Mouse (Mus musculus) liver, adult (tissue): Measurements from ENCODE around the gene Cd38.
A peak's percentile ranks its signal among the peaks of the same experiment; 100 is the strongest.

Experiments used
- GATA4 ChIP-seq: IDR thresholded peaks from 2 replicates; pipeline ENCODE4 v1.6.1; 2014; ENCODE audit warnings: mild to moderate bottlenecking, low read length; ENCODE audit not compliant: insufficient replicate concordance

Cd38 gene

GRCm38 (mm10) chr5:43853096-43853867, 15.1 kb upstream of the Cd38 start:
- no peak for TF ChIP-seq GATA4

GRCm38 (mm10) chr5:43853868-43854488, 14.4 kb upstream of the Cd38 start:
- TF ChIP-seq GATA4 = 0 out of 2 replicates have a peak, but pooled peaks have one; percentile 50

DNA sequence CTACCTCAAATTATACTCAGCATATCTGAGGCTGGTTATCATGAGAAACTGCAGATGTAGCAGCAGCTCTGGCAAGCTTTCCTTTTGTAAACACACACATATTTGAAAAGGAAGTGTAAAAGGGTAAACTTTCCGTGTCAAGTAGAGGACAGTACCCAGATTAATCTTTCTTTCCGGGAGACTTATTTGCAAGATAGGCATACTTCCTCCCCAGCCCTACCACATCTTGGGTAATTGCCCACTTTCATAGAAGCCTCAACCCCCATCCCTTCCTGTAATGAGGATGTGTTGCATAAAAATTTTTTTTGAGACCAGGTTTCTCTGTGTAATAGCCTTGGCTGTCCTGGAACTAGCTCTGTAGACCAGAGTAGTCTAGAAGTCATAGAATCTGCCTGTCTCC, 12.6 kb upstream of the Cd38 start:
- peak; percentile 94 for TF ChIP-seq GATA4

DNA sequence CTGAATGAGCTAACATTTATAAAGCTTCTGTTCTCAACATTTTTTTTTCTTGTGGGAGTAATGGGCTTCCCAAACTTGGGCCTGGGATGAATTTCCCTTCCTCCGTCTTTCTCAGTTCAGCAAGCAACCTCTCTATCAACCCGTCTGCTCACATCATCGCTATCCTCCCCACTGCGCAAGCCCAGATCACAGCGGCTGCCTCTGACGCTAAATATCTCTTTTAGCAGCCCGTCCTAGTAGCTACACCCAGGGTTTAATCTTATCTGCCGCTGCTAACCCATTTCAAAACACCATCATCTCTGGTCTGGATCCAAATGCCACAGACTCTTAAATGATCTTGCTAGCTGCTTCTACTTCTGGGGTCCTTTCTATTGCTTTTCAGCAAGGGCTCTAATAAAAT, 8.7 kb upstream of the Cd38 start:
- no peak for TF ChIP-seq GATA4

GRCm38 (mm10) chr5:43860096-43860495, 8.3 kb upstream of the Cd38 start:
- no peak for TF ChIP-seq GATA4

GRCm38 (mm10) chr5:43860670-43861431, 7.5 kb upstream of the Cd38 start:
- TF ChIP-seq GATA4 = no peak

DNA sequence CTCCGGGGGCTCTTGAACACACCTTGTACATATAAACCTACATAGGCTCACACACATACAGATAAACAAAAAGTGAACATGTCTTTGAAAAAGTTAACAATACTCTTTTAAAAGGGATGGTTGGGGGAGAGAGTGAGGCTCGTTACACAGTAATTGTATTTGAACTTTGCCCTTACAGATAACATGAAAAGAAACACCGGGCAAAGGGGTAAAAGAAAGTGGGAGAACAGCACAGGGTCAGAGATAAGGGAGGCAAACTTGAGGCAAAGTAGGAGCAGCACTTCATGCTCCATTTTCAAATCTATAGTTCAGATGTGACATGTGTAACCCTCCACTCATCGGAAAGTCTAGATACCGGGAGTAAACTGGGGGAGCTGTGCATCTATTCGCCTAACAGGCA, 4.7 kb upstream of the Cd38 start:
- TF ChIP-seq GATA4 = no peak

DNA sequence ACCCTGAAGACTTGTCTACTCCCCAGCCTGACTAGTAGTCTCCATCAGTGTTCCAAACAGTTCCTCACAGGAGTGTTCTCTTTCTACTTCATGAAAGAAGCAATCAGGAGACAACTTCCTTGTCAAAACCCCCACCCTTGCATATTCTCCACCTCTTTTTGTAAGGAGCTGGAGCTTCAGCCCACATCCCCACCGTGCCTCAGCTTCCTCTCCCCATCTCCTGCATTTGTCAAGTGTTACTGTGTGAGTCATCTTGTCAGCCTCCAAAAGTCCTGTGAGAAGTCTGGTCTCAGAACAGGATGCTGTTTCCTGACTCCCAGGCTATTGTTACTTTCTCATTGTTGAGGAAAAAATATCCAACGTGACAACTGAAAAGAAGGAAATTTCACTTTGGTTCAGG, 3.0 kb upstream of the Cd38 start:
- TF ChIP-seq GATA4 = 0 out of 2 replicates have a peak, but pooled peaks have one; percentile 18

DNA sequence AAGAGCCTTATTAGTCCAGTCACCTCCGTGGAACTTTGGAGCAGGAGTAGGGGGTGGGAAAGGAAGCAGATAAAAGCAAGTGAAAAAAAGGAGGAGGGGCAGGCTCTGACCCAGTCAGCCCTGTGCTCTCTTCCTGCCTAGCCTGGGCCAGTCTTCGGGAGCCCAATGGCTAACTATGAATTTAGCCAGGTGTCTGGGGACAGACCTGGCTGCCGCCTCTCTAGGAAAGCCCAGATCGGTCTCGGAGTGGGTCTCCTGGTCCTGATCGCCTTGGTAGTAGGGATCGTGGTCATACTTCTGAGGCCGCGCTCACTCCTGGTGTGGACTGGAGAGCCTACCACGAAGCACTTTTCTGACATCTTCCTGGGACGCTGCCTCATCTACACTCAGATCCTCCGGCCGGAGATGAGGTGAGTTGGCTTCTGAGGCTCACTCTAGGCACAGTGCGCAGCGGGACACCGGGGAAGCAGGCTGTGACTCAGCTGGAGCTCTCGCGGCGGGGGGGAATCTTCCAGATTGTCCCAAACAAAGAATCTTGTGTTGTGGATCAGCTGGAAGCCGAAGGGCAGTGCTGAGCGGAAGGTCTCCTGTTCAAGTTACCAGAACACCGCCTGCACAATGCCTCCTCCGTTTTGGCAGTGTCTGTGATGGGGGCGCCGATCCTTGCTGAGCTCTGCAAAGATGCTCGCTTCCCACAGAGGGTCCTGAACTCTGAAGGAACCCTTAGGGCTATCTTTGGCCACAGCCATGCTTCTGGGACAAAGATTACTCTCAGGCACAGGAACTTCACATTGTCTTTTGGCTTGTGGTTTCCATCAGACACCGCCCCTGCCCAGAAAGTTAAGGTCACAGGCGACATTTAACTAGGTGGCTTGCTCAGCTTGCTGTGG, 603 bp downstream of the Cd38 start:
- peak; percentile 95 for TF ChIP-seq GATA4

- no peak for TF ChIP-seq GATA4
Measured at GRCm38 (mm10) chr5:43871845-43872244, 3.5 kb downstream of the Cd38 start.

GRCm38 (mm10) chr5:43872652-43873051, 4.3 kb downstream of the Cd38 start:
- TF ChIP-seq GATA4 = no peak

DNA sequence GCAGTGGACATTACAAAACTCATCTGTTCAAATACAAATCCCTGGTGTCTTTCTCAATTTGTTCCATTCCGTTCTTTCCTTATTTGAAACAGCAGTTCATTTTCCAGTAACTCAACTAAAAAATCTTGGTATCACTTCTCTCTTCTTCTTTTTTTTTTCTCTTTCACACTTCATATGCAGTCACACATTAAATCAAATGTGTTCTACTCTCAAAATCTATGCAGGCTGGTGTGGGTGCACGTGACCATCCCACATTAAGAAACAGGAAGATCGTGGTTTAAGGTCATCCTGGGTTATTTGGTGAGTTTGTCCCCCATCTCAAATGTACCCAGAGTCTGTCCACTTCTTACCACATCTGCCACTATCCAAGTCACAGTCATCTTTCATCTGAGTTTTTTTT, 13.7 kb downstream of the Cd38 start:
- TF ChIP-seq GATA4 = no peak

DNA sequence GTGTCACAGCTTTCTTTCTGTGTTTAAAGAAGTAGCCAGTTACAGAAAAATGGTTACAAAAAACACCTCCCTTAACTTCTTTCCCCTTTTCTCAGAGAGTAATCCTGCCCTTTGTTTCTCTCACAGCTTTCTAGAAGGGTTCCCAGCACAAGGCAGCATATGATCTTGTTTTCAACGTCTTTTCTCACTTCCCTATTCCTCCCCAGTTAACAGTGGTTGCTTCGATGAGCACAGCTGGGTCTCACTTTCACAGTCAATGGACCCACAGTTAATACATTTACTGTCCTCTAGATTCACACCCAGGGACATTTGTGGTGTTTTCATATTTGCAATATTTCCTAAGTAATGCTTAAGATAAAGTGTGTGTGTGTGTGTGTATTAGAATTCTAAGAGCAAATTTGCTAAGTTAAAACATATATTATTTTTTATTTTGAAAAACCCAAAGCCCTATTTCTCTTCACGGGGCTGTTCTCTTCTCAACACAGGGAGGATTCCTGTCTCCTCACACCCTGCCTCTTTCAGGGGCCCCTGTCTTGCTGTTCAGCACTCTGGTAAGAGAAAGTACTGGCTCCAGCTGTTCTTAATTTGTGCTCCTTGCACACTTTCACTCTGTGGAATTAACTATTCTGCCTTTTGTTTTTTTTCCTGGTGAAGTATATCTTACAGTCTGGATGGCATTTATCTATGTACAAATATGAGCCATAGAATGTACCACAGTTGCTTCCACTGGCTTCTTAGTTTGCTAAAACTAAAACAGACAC, 16.9 kb downstream of the Cd38 start:
- TF ChIP-seq GATA4 = no peak

DNA sequence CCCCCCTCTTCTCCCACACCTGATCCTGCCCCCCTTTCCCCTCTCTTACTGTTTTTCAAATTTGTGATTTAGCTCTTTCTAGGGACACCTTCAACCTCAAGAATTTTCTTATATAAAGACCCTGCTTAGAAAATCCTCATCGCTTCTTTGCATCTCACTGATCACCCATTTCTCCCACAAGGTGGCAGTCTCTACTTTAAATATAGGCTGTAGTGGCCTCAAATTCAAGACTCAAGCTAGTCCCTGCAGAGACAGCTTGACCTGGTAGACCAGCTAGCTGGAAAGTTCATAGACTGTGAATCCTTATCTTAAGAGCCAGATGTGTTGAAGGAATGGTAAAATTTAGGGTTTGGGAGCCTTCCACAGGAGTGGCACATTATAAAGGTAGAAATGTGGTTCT, 24.0 kb downstream of the Cd38 start:
- TF ChIP-seq GATA4 = no peak
